Mouse (Mus musculus): ENCODE data around the gene Olfr555.

DNA sequence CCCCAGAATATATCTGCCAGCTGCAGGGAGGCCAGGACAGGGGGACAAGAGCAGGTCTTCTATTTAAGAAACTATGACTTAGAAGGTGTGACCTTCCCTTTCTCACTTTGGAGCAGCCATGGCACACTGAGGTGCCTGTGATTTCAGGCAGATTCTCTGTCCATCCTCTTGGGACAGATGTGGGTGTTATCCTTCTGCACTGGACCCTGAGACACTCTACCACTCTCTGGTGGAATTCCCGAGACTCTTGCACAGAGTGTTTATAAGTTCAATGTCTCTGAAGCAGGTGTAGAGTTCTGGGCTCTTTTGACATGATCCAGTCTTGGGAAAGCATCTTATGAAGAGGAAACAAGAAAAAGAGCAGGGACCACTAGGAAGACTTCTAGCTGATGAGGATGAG lies 20.5 kb upstream of the Olfr555 start, which contains the start of gene Olfr554:
- no peak for TF ChIP-seq CTCF (IDR thresholded peaks at IDR 0.05; ENCODE audit: insufficient read depth, low read depth, low read length)
- no peak for TF ChIP-seq POLR2A (IDR thresholded peaks at IDR 0.05; ENCODE audit: insufficient read depth, low read depth, low read length)
